20 mouse cellular contexts compared by ENCODE assay signal in genomic region chr5:106710611-106711010, GRCm38 (mm10). TPM values are rescaled to one million over a fixed set of nuclear protein-coding genes. Genes with fewer than 3 reads are reported as not detected.
DNase-seq lines count a peak whose midpoint lies in the region; ATAC-seq and TF ChIP-seq lines count a peak whose summit lies in the region.
"Had no signal": no experiment of that assay in that cellular context is flagged by ENCODE, and none has a peak within 500 bp of the region (broad histone marks: within the 10 kb centered on the region; RNA-seq: fewer than 3 reads in every experiment).

No protein-coding gene starts in this region.

- TF ChIP-seq CTCF in testis, adult 2 months (IDR thresholded peaks at IDR 0.05; ENCODE audit: control insufficient read depth, insufficient read depth, insufficient replicate concordance, low read depth, low read length): no peak

- no peak for TF ChIP-seq POLR2A in testis, adult 2 months (IDR thresholded peaks at IDR 0.05; ENCODE audit: control insufficient read depth, low read depth, low read length)

- H3K4me1 ChIP-seq in heart, embryonic 12.5 days (replicated peaks): peaks cover 30% of the 10 kb centered on the region
- H3K4me1 ChIP-seq in liver, embryonic 12.5 days: peaks cover 70% of the 10 kb centered on the region
- H3K4me1 ChIP-seq in testis, adult 2 months (ENCODE audit: control insufficient read depth, insufficient read depth, low read length): peaks cover 3% of the 10 kb centered on the region; the same call in 1 of the 2 replicates

- intact Hi-C loops in heart, postnatal 36 days (cut with DNase I): no loop called here

- H3K4me3 ChIP-seq in heart, embryonic 12.5 days: no peak overlapping the region
- 0 out of 2 replicates have a peak overlapping the region, but pooled peaks have one; percentile 8 for H3K4me3 ChIP-seq in liver, embryonic 12.5 days
- H3K4me3 ChIP-seq in testis, adult 2 months (ENCODE audit: control insufficient read depth, low read depth, low read length): no peak overlapping the region
- H3K4me3 ChIP-seq: embryonic facial prominence, embryonic 12.5 days; forebrain, embryonic 12.5 days; gastrocnemius, adult 2 months; hindbrain, embryonic 13.5 days; layer of hippocampus, adult 2 months; midbrain, embryonic 12.5 days had no signal

- no peaks in the 10 kb centered on the region for H3K27me3 ChIP-seq in heart, embryonic 12.5 days (replicated peaks)
- 0 out of 2 replicates have a peak, but pooled peaks cover 4% of the 10 kb centered on the region for H3K27me3 ChIP-seq in liver, embryonic 12.5 days (replicated peaks)
- no peaks in the 10 kb centered on the region for H3K27me3 ChIP-seq in testis, adult 2 months (ENCODE audit: control insufficient read depth, insufficient read depth, low read length)
- H3K27me3 ChIP-seq: embryonic facial prominence, embryonic 12.5 days; heart, embryonic 13.5 days; hindbrain, embryonic 13.5 days had no signal

- H3K9me3 ChIP-seq in heart, embryonic 12.5 days (replicated peaks): no peaks in the 10 kb centered on the region
- H3K9me3 ChIP-seq in liver, embryonic 12.5 days (replicated peaks): no peaks in the 10 kb centered on the region
- H3K9me3 ChIP-seq: embryonic facial prominence, embryonic 12.5 days; forebrain, embryonic 12.5 days; heart, embryonic 13.5 days; hindbrain, embryonic 13.5 days; midbrain, embryonic 12.5 days had no signal

- 48% methylated on average over 12 of the region's 12 CpGs for WGBS in heart, embryonic 12.5 days
- WGBS in liver, embryonic 12.5 days (ENCODE audit: insufficient replicate concordance): 42% methylated on average over 12 of the region's 12 CpGs

- no peak for DNase-seq in heart, postnatal 36 days
- peak; percentile 6 for DNase-seq in ovary, postnatal 14 days (ENCODE audit: low spot score)
- DNase-seq in ovary, adult 18-20 months (ENCODE audit: low spot score): no peak
- DNase-seq in neural tube, embryonic 10.5 days (ENCODE audit: extremely low spot score, low spot score): no peak
- DNase-seq in layer of hippocampus, adult 8-10 months (ENCODE audit: low spot score in 2 of 2): no peak
- DNase-seq: adrenal gland, adult 8-10 months; cerebellum, postnatal 14 days; gastrocnemius, adult 2 months; kidney, adult 11 months; lung, postnatal 14 days; right cerebral cortex, postnatal 4 days had no signal

- no peak overlapping the region for H3K9ac ChIP-seq in heart, embryonic 12.5 days
- H3K9ac ChIP-seq in liver, embryonic 12.5 days: peak overlapping the region; percentile 71; the same call in 1 of the 2 replicates
- H3K9ac ChIP-seq: embryonic facial prominence, embryonic 12.5 days; forebrain, embryonic 12.5 days; hindbrain, embryonic 13.5 days; midbrain, embryonic 12.5 days had no signal

- 0 out of 2 replicates have a peak overlapping the region, but pooled peaks have one; percentile 26 for H3K27ac ChIP-seq in heart, embryonic 12.5 days (ENCODE audit: poor library complexity, severe bottlenecking)
- H3K27ac ChIP-seq in liver, embryonic 12.5 days: peak overlapping the region; percentile 86
- H3K27ac ChIP-seq in testis, adult 2 months (ENCODE audit: control insufficient read depth, insufficient read depth, low read depth, low read length): peak overlapping the region; percentile 57; the same call in 1 of the 2 replicates
- H3K27ac ChIP-seq: gastrocnemius, adult 2 months; hindbrain, embryonic 13.5 days; layer of hippocampus, adult 2 months; midbrain, embryonic 12.5 days had no signal

- H3K36me3 ChIP-seq in heart, embryonic 12.5 days: no peaks in the 10 kb centered on the region
- H3K36me3 ChIP-seq in liver, embryonic 12.5 days: no peaks in the 10 kb centered on the region
- no peaks in the 10 kb centered on the region for H3K36me3 ChIP-seq in testis, adult 2 months (ENCODE audit: control insufficient read depth, insufficient read depth, low read length)
- H3K36me3 ChIP-seq: embryonic facial prominence, embryonic 12.5 days; forebrain, embryonic 12.5 days; heart, embryonic 13.5 days; hindbrain, embryonic 13.5 days; midbrain, embryonic 12.5 days had no signal

- no peak overlapping the region for H3K4me2 ChIP-seq in heart, embryonic 12.5 days
- peak overlapping the region; percentile 60 for H3K4me2 ChIP-seq in liver, embryonic 12.5 days
- H3K4me2 ChIP-seq: embryonic facial prominence, embryonic 12.5 days; forebrain, embryonic 12.5 days; hindbrain, embryonic 13.5 days; midbrain, embryonic 12.5 days had no signal

- ATAC-seq in heart, embryonic 12.5 days (ENCODE audit: insufficient number of reproducible peaks, low FRiP score): no peak
- ATAC-seq in liver, embryonic 12.5 days: peak; percentile 83

RNA-seq across cellular contexts. Expression of gene Zfp644, which starts 13.5 kb away (rescaled TPM):
- polyA plus RNA-seq in heart, embryonic 12.5 days (2016; fragmentation: Nextera tagmentation; extraction: Ambion mirVana): 61.1 and 63.7 TPM in 2 replicates
- 10 to 100 TPM; 53.8 to 59.8 TPM for total RNA-seq in heart, postnatal 36 days (2021)
- polyA plus RNA-seq in liver, embryonic 12.5 days (2016; fragmentation: Nextera tagmentation; extraction: Ambion mirVana): 23.2 and 26.3 TPM in 2 replicates
- polyA plus RNA-seq in testis, adult 2 months (2012; rRNA removed): 18.1 and 22.2 TPM in 2 replicates
- total RNA-seq in layer of hippocampus, adult 8-10 months (2022): 100 to 1,000 TPM; 102 to 132 (median 114) TPM

Comparison
In these comparisons a context has a peak if more than half of its experiments do, and no peak if none do; other contexts are left out.
1. H3K27ac ChIP-seq: peak in every context shown above with its lines; median percentile 86 in liver, embryonic 12.5 days; 57 in testis, adult 2 months; 26 in heart, embryonic 12.5 days.